Mouse (Mus musculus): Measurements from ENCODE around the gene Mbnl2.
A peak's percentile ranks its signal among the peaks of the same experiment; 100 is the strongest.

DNA sequence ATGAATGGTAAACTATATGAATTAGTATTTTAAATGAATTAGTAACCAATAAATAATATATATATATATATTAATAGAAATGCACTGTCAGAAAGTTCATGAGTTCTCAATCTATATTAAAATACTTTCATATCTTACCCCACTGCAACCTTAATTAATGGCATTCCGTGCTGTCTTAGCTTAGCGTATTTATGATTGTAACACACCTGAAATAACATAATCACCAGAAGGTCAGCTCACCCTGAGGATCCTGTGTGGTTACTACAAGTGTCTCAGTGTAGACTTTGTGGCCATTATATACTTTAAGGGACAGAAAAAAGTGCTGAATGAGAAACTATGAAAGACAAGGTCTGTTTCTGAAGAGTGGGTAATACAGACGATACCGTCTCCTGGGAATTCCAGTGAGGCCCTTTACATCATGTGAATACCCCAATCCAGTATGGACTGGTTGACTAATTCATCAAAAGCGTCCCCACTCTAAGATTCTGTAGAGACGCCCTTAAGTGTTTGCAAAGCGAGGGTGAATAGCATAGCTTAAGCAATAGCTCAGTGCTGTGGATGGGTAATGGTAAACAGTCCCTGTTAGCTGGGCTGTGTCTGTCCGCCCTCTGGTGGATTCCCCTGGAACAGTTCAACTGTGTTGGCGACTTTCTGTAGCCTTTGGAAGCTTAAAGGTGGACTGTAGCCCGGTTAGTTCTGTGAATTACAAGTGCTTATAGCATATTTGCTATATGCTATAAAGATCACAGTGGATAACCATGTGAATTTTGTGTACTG lies 122.6 kb downstream of the Mbnl2 start:
- TF ChIP-seq POLR2A (IDR thresholded peaks at IDR 0.05; ENCODE audit: low read depth, low read length) (no peak), CTCF (IDR thresholded peaks at IDR 0.05; ENCODE audit: extremely low read depth, insufficient read depth, insufficient read length, insufficient replicate concordance) (peak; percentile 74; the same call in 1 of the 2 replicates)
